Mouse (Mus musculus): ENCODE measurements around the gene Apof. TPM values are rescaled to one million over a fixed set of nuclear protein-coding genes. Genes with fewer than 3 reads are reported as not detected.
"Not testable (repeated sequence)": the region's sequence is repeated elsewhere in the genome, so short reads cannot be mapped to it uniquely, and the experiment has no call there.

The Apof gene
- polyA plus RNA-seq, 1 experiment, result not detected

- Histone ChIP-seq H3K27ac (ENCODE audit: insufficient read depth, low read depth, low read length) (no peak within 1 kb of the TSS), H3K4me3 (ENCODE audit: insufficient read depth, low read depth, low read length) (no peak within 1 kb of the TSS), H3K4me1 (ENCODE audit: control insufficient read depth, insufficient read depth, low read length) (no peaks in the 10 kb centered on the region)
- no peak for TF ChIP-seq POLR2A (IDR thresholded peaks at IDR 0.05; ENCODE audit: insufficient read depth, low read depth, low read length)
- no peak for TF ChIP-seq CTCF (IDR thresholded peaks at IDR 0.05; ENCODE audit: insufficient read depth, low read depth, low read length)
- WGBS, result 86% methylated on average over 4 of the region's 4 CpGs
Measured at GRCm38 (mm10) chr10:128253677-128254255, 14.7 kb upstream of the Apof start, which contains the start of gene Apon. Apon (plus strand) TSS chr10:128254096.

- TF ChIP-seq POLR2A (IDR thresholded peaks at IDR 0.05; ENCODE audit: insufficient read depth, low read depth, low read length), result no peak
- TF ChIP-seq CTCF (IDR thresholded peaks at IDR 0.05; ENCODE audit: insufficient read depth, low read depth, low read length), result no peak
- H3K4me3 ChIP-seq (ENCODE audit: insufficient read depth, low read depth, low read length), result no peak overlapping the region
- WGBS, result 91% methylated on average over 8 of the region's 8 CpGs
- no peak overlapping the region for H3K27ac ChIP-seq (ENCODE audit: insufficient read depth, low read depth, low read length)
- no peaks in the 10 kb centered on the region for H3K4me1 ChIP-seq (ENCODE audit: control insufficient read depth, insufficient read depth, low read length)
Measured at GRCm38 (mm10) chr10:128255925-128256324, 12.5 kb upstream of the Apof start.

- H3K4me3 ChIP-seq (ENCODE audit: insufficient read depth, low read depth, low read length), result no peak overlapping the region
- no peak overlapping the region for H3K27ac ChIP-seq (ENCODE audit: insufficient read depth, low read depth, low read length)
- whole genome bisulfite sequencing, result 77% methylated on average over 8 of the region's 8 CpGs
- no peaks in the 10 kb centered on the region for H3K4me1 ChIP-seq (ENCODE audit: control insufficient read depth, insufficient read depth, low read length)
- TF ChIP-seq POLR2A (IDR thresholded peaks at IDR 0.05; ENCODE audit: insufficient read depth, low read depth, low read length) (no peak), CTCF (IDR thresholded peaks at IDR 0.05; ENCODE audit: insufficient read depth, low read depth, low read length) (no peak)
Measured at GRCm38 (mm10) chr10:128256328-128256727, 12.1 kb upstream of the Apof start.

- TF ChIP-seq POLR2A (IDR thresholded peaks at IDR 0.05; ENCODE audit: insufficient read depth, low read depth, low read length) (no peak), CTCF (IDR thresholded peaks at IDR 0.05; ENCODE audit: insufficient read depth, low read depth, low read length) (no peak)
- H3K4me1 ChIP-seq (ENCODE audit: control insufficient read depth, insufficient read depth, low read length), result no peaks in the 10 kb centered on the region
- H3K4me3 ChIP-seq (ENCODE audit: insufficient read depth, low read depth, low read length), result no peak overlapping the region
- 47% methylated on average over 4 of the region's 4 CpGs for WGBS
- no peak overlapping the region for H3K27ac ChIP-seq (ENCODE audit: insufficient read depth, low read depth, low read length)
Measured at GRCm38 (mm10) chr10:128258953-128259352, 9.5 kb upstream of the Apof start.

- no peak overlapping the region for H3K27ac ChIP-seq (ENCODE audit: insufficient read depth, low read depth, low read length)
- no peak overlapping the region for H3K4me3 ChIP-seq (ENCODE audit: insufficient read depth, low read depth, low read length)
- no peaks in the 10 kb centered on the region for H3K4me1 ChIP-seq (ENCODE audit: control insufficient read depth, insufficient read depth, low read length)
- TF ChIP-seq POLR2A (IDR thresholded peaks at IDR 0.05; ENCODE audit: insufficient read depth, low read depth, low read length) (no peak), CTCF (IDR thresholded peaks at IDR 0.05; ENCODE audit: insufficient read depth, low read depth, low read length) (no peak)
- 89% methylated on average over 5 of the region's 5 CpGs for WGBS
Measured at GRCm38 (mm10) chr10:128259946-128260345, 8.5 kb upstream of the Apof start.

- H3K4me1 ChIP-seq (ENCODE audit: control insufficient read depth, insufficient read depth, low read length), result not testable (repeated sequence)
- 90% methylated on average over 7 of the region's 7 CpGs for WGBS
Measured at GRCm38 (mm10) chr10:128260376-128260775, 8.1 kb upstream of the Apof start.

GRCm38 (mm10) chr10:128262300-128262699 lies 6.2 kb upstream of the Apof start:
- Histone ChIP-seq H3K27ac (ENCODE audit: insufficient read depth, low read depth, low read length) (no peak overlapping the region), H3K4me1 (ENCODE audit: control insufficient read depth, insufficient read depth, low read length) (no peaks in the 10 kb centered on the region), H3K4me3 (ENCODE audit: insufficient read depth, low read depth, low read length) (no peak overlapping the region)
- TF ChIP-seq CTCF (IDR thresholded peaks at IDR 0.05; ENCODE audit: insufficient read depth, low read depth, low read length) (no peak), POLR2A (IDR thresholded peaks at IDR 0.05; ENCODE audit: insufficient read depth, low read depth, low read length) (no peak)
- WGBS, result 87% methylated on average over 22 of the region's 22 CpGs

More at GRCm38 (mm10) chr10:128260376-128260775, 8.1 kb upstream of the Apof start:
- H3K27ac ChIP-seq (ENCODE audit: insufficient read depth, low read depth, low read length); H3K4me3 ChIP-seq (ENCODE audit: insufficient read depth, low read depth, low read length): not testable (repeated sequence)

- Histone ChIP-seq H3K4me1 (ENCODE audit: control insufficient read depth, insufficient read depth, low read length) (no peaks in the 10 kb centered on the region), H3K4me3 (ENCODE audit: insufficient read depth, low read depth, low read length) (no peak overlapping the region), H3K27ac (ENCODE audit: insufficient read depth, low read depth, low read length) (no peak overlapping the region)
- TF ChIP-seq CTCF (IDR thresholded peaks at IDR 0.05; ENCODE audit: insufficient read depth, low read depth, low read length) (no peak), POLR2A (IDR thresholded peaks at IDR 0.05; ENCODE audit: insufficient read depth, low read depth, low read length) (no peak)
- WGBS, result 76% methylated on average over 6 of the region's 6 CpGs
Measured at GRCm38 (mm10) chr10:128263393-128264310, 4.8 kb upstream of the Apof start.

- TF ChIP-seq CTCF (IDR thresholded peaks at IDR 0.05; ENCODE audit: insufficient read depth, low read depth, low read length), result no peak
- TF ChIP-seq POLR2A (IDR thresholded peaks at IDR 0.05; ENCODE audit: insufficient read depth, low read depth, low read length), result no peak
- Histone ChIP-seq H3K4me3 (ENCODE audit: insufficient read depth, low read depth, low read length) (no peak overlapping the region), H3K4me1 (ENCODE audit: control insufficient read depth, insufficient read depth, low read length) (peaks cover 6% of the 10 kb centered on the region), H3K27ac (ENCODE audit: insufficient read depth, low read depth, low read length) (no peak overlapping the region)
- 91% methylated on average over 16 of the region's 16 CpGs for WGBS
Measured at GRCm38 (mm10) chr10:128269206-128269910, 887 bp downstream of the Apof start.
